Mouse (Mus musculus) cortical plate, adult 2 months (tissue): ENCODE measurements around the gene Dpf1.

ENCODE experiments used
- CTCF ChIP-seq: fragments of 200-500 bp; IDR thresholded peaks from 2 replicates; pipeline ENCODE4 v1.5.1; 2011; ENCODE audit warnings: mild to moderate bottlenecking, control low read depth, low read length; ENCODE audit not compliant: insufficient read depth; ENCODE audit errors: extremely low read depth
- POLR2A ChIP-seq: fragments of 200-500 bp; IDR thresholded peaks from 2 replicates; pipeline ENCODE4 v1.6.1; 2011; ENCODE audit warnings: mild to moderate bottlenecking, low read length, control low read depth; ENCODE audit not compliant: insufficient read depth; ENCODE audit errors: extremely low read depth

DNA sequence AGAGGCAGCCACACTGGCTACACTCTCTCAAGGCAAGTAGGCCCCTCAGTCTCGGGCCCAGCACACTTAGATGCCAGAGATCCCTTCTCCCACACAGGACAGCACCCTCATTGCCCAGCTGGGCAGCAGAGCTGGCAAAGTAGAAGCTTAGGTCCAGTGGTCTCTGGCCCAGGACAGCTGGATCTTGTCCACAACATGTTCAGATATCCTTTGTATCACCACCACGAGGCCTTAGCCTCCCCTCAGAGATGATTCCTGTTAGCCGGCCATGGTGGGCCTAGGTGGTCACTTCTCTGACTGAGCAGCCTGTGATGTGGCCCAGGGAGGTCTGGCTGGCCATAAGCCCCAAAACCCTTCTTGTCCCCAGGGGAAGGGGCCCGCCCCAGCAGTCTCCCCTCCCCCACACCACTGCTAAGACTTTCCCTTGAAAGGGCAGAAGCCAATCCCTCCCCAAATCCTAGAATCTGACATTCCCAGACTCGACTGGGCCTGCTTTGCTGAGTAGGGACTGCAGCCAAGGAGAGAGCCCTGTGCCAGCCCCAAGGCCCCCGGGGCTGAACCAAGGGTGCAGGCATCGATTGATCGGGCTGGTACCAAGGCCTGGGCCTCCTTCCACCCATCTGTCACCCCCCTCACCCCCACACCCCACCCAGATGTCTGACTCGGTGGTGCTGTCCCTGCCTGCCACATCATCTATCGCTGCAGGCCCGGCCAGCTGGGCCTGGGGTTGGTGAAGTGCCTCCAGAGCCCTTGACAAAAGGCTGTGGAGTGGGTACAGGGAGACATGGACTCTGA is 12.9 kb upstream of the Dpf1 start:
- TF ChIP-seq POLR2A, result no peak
- no peak for TF ChIP-seq CTCF
